10 mouse cellular contexts compared by ENCODE assay signal in genomic region chr4:63089484-63089883, GRCm38 (mm10).
DNase-seq lines count a peak whose midpoint lies in the region; ATAC-seq and TF ChIP-seq lines count a peak whose summit lies in the region.
"Had no signal": no experiment of that assay in that cellular context is flagged by ENCODE, and none has a peak within 500 bp of the region (broad histone marks: within the 10 kb centered on the region; RNA-seq: fewer than 3 reads in every experiment).

No protein-coding gene starts in this region.

- no peak for TF ChIP-seq POLR2A in liver, adult 2 months (IDR thresholded peaks at IDR 0.05; ENCODE audit: extremely low read depth, insufficient read depth, low read length)

- WGBS in liver, adult 2 months: 86% methylated on average over 1 of the region's 1 CpGs
- 80% methylated on average over 1 of the region's 1 CpGs for WGBS in stomach, embryonic 15.5 days

- no peak overlapping the region for H3K4me2 ChIP-seq in stomach, embryonic 15.5 days
- H3K4me2 ChIP-seq: liver, embryonic 15.5 days had no signal

- TF ChIP-seq CTCF in liver, adult 2 months (IDR thresholded peaks at IDR 0.05; ENCODE audit: low read depth, low read length): no peak

- ATAC-seq in stomach, embryonic 15.5 days (ENCODE audit: insufficient read depth, low FRiP score, low read depth): 0 out of 2 replicates have a peak, but pooled peaks have one; percentile 8

- H3K4me3 ChIP-seq in liver, adult 2 months (ENCODE audit: insufficient read depth, low read depth, low read length): no peak overlapping the region
- no peak overlapping the region for H3K4me3 ChIP-seq in stomach, embryonic 15.5 days (replicated peaks)
- H3K4me3 ChIP-seq: liver, embryonic 15.5 days had no signal

- no peaks in the 10 kb centered on the region for H3K36me3 ChIP-seq in liver, adult 2 months (ENCODE audit: control insufficient read depth, insufficient read depth, low read length)
- peaks cover 3% of the 10 kb centered on the region; the same call in 1 of the 2 replicates for H3K36me3 ChIP-seq in stomach, embryonic 15.5 days
- H3K36me3 ChIP-seq: liver, embryonic 15.5 days had no signal

- DNase-seq in adrenal gland, adult (ENCODE audit: inconsistent age in 2 of 2, low spot score in 1 of 2): peak; percentile 21 to 38
- no peak for DNase-seq in adrenal gland, postnatal 4 days (ENCODE audit: low spot score in 2 of 2)
- peak; percentile 16 for DNase-seq in liver, adult 2 months (ENCODE audit: extremely low read depth, low read depth, low spot score)
- DNase-seq in liver: no peak
- DNase-seq in c-Kit-positive CD71-negative TER-119-negative erythroid progenitor cells, embryonic 14.5 days (ENCODE audit: low read depth): peak; percentile 29
- DNase-seq in frontal cortex, postnatal 25 days (ENCODE audit: low spot score in 2 of 2): no peak
- DNase-seq in cerebellum, postnatal 4 days (ENCODE audit: low spot score in 2 of 2): no peak
- DNase-seq: right cerebral cortex, postnatal 4 days had no signal

- H3K9ac ChIP-seq in liver, adult 2 months (ENCODE audit: low read depth, low read length): no peak overlapping the region
- no peak overlapping the region for H3K9ac ChIP-seq in stomach, embryonic 15.5 days
- H3K9ac ChIP-seq: liver, embryonic 15.5 days had no signal

- H3K27me3 ChIP-seq in liver, adult 2 months (ENCODE audit: control insufficient read depth, insufficient read depth, low read length): no peaks in the 10 kb centered on the region
- no peaks in the 10 kb centered on the region for H3K27me3 ChIP-seq in stomach, embryonic 15.5 days (replicated peaks)
- H3K27me3 ChIP-seq: liver, embryonic 15.5 days had no signal

- H3K4me1 ChIP-seq in liver, adult 2 months (ENCODE audit: control insufficient read depth, insufficient read depth, low read length): no peaks in the 10 kb centered on the region
- H3K4me1 ChIP-seq in stomach, embryonic 15.5 days: no peaks in the 10 kb centered on the region
- H3K4me1 ChIP-seq: liver, embryonic 15.5 days had no signal

- H3K79me2 ChIP-seq in liver, adult 2 months (ENCODE audit: control insufficient read depth, insufficient read depth, low read length): no peaks in the 10 kb centered on the region

- no peaks in the 10 kb centered on the region for H3K9me3 ChIP-seq in stomach, embryonic 15.5 days
- H3K9me3 ChIP-seq: liver, embryonic 15.5 days had no signal

- no peak overlapping the region for H3K27ac ChIP-seq in liver, adult 2 months (replicated peaks; ENCODE audit: insufficient read depth, low read depth, low read length)
- H3K27ac ChIP-seq in stomach, embryonic 15.5 days: no peak overlapping the region
- H3K27ac ChIP-seq: liver, embryonic 15.5 days had no signal

Comparison
In these comparisons a context has a peak if more than half of its experiments do, and no peak if none do; other contexts are left out.
1. DNase-seq: peak in adrenal gland, adult (2 of 2), liver, adult 2 months (single experiment) and c-Kit-positive CD71-negative TER-119-negative erythroid progenitor cells, embryonic 14.5 days (single experiment); none in adrenal gland, postnatal 4 days (0 of 2), liver (single experiment), frontal cortex, postnatal 25 days (0 of 2) and cerebellum, postnatal 4 days (0 of 2).